Mouse (Mus musculus): ENCODE data around the gene Fuca1. TPM values are rescaled to one million over a fixed set of nuclear protein-coding genes. Genes with fewer than 3 reads are reported as not detected.
A peak's percentile ranks its signal among the peaks of the same experiment; 100 is the strongest.

Fuca1 gene
- total and polyA plus RNA-seq, 3 experiments: 26.8 to 48.6 TPM; not detected in 1

- Histone ChIP-seq H3K79me2 (ENCODE audit: control insufficient read depth, insufficient read depth, low read length, poor library complexity) (peaks cover 7% of the 10 kb centered on the region; the same call in 1 of the 2 replicates), H3K9me3 (replicated peaks; ENCODE audit: insufficient read depth, low read length) (no peaks in the 10 kb centered on the region), H3K27ac (ENCODE audit: control insufficient read depth, low read depth, low read length) (peak overlapping the region; percentile 93), H3K4me1 (ENCODE audit: control insufficient read depth in 1 of 2, insufficient read depth in 2 of 2, low read length in 2 of 2) (peaks cover 4 to 7% of the 10 kb centered on the region in 2 experiments; a peak in 3 of 4 replicates), H3K4me3 (ENCODE audit: control insufficient read depth in 1 of 2, insufficient read depth in 1 of 2, low read depth in 2 of 2, low read length in 2 of 2) (peak overlapping the region; percentile 83 to 86), H3K27me3 (ENCODE audit: control insufficient read depth in 1 of 2, insufficient read depth in 2 of 2, low read length in 2 of 2) (no peaks in the 10 kb centered on the region), H3K9ac (ENCODE audit: control insufficient read depth, low read depth, low read length, poor library complexity, severe bottlenecking) (peak overlapping the region; percentile 90), H3K36me3 (ENCODE audit: control insufficient read depth in 1 of 2, insufficient read depth in 2 of 2, low read length in 2 of 2) (peaks cover 0 to 6% of the 10 kb centered on the region in 2 experiments; a peak in 3 of 4 replicates)
- no peak for TF ChIP-seq MEF2A (IDR thresholded peaks at IDR 0.05; ENCODE audit: extremely low read depth, insufficient replicate concordance, low read depth, low read length, poor library complexity, severe bottlenecking)
- no peak for TF ChIP-seq RAD21 (IDR thresholded peaks at IDR 0.05; ENCODE audit: low read depth, low read length)
- no peak for TF ChIP-seq SIN3A (IDR thresholded peaks at IDR 0.05; ENCODE audit: low read length)
- TF ChIP-seq ETS1 (IDR thresholded peaks at IDR 0.05; ENCODE audit: low read depth, low read length): 0 out of 2 replicates have a peak, but pooled peaks have one; percentile 4
- DNase-seq (ENCODE audit: low read depth, low spot score): no peak
Observed at GRCm38 (mm10) chr4:135962946-135963345, 42.4 kb downstream of the Fuca1 start.

- Histone ChIP-seq H3K9ac (ENCODE audit: control insufficient read depth, low read depth, low read length, poor library complexity, severe bottlenecking) (peak within 1 kb of the TSS; percentile 90), H3K4me1 (ENCODE audit: control insufficient read depth in 1 of 2, insufficient read depth in 2 of 2, low read length in 2 of 2) (peaks cover 4 to 7% of the 10 kb centered on the region in 2 experiments; a peak in 3 of 4 replicates)
- TF ChIP-seq ZC3H11A (IDR thresholded peaks at IDR 0.05; ENCODE audit: low read depth, low read length) (no peak), GABPA (IDR thresholded peaks at IDR 0.05; ENCODE audit: low read depth, low read length) (no peak), ZMIZ1 (IDR thresholded peaks at IDR 0.05; ENCODE audit: low read depth, low read length) (peak; percentile 95), MYC (IDR thresholded peaks at IDR 0.05; ENCODE audit: low read depth, low read length) (peak; percentile 89), MAX (IDR thresholded peaks at IDR 0.05; ENCODE audit: low read length) (peak; percentile 60; the same call in 1 of the 2 replicates), NELFE (IDR thresholded peaks at IDR 0.05; ENCODE audit: low read depth, low read length) (peak; percentile 97), SMC3 (IDR thresholded peaks at IDR 0.05; ENCODE audit: low read depth, low read length) (no peak), USF1 (IDR thresholded peaks at IDR 0.05; ENCODE audit: low read depth, low read length) (0 out of 2 replicates have a peak, but pooled peaks have one; percentile 27), CTCF (IDR thresholded peaks at IDR 0.05 in 2 of 3, conservative IDR thresholded peaks at IDR 0.05 in 1 of 3; ENCODE audit: control insufficient read depth in 1 of 3, insufficient read depth in 1 of 3, low read depth in 2 of 3, low read length in 3 of 3, poor library complexity in 1 of 3, severe bottlenecking in 1 of 3) (0 out of 6 replicates have a peak, but pooled peaks of 1 of the 3 experiments have one; percentile 3), MAZ (IDR thresholded peaks at IDR 0.05; ENCODE audit: low read depth, low read length) (no peak; the same call in 1 of the 2 replicates), TBP (IDR thresholded peaks at IDR 0.05; ENCODE audit: low read depth, low read length) (peak; percentile 84), TCF12 (IDR thresholded peaks at IDR 0.05; ENCODE audit: low read depth, low read length) (peak; percentile 69; the same call in 1 of the 2 replicates), POLR2AphosphoS2 (IDR thresholded peaks at IDR 0.05; ENCODE audit: low read length) (peak; percentile 91; the same call in 1 of the 2 replicates), SIN3A (IDR thresholded peaks at IDR 0.05; ENCODE audit: low read length) (peak; percentile 100), ETS1 (IDR thresholded peaks at IDR 0.05; ENCODE audit: low read depth, low read length) (peak; percentile 34; the same call in 1 of the 2 replicates), RAD21 (IDR thresholded peaks at IDR 0.05; ENCODE audit: low read depth, low read length) (no peak), JUND (IDR thresholded peaks at IDR 0.05; ENCODE audit: low read depth, low read length) (no peak), ELF1 (IDR thresholded peaks at IDR 0.05; ENCODE audit: low read depth, low read length) (peak; percentile 95), E2F4 (IDR thresholded peaks at IDR 0.05; ENCODE audit: borderline replicate concordance, low read depth, low read length) (no peak), POLR2AphosphoS5 (IDR thresholded peaks at IDR 0.05; ENCODE audit: borderline replicate concordance, low read depth, low read length) (no peak), ZNF384 (IDR thresholded peaks at IDR 0.05; ENCODE audit: low read depth, low read length) (no peak), BHLHE40 (IDR thresholded peaks at IDR 0.05; ENCODE audit: borderline replicate concordance, low read depth, low read length) (no peak), USF2 (IDR thresholded peaks at IDR 0.05; ENCODE audit: borderline replicate concordance in 1 of 2, insufficient read depth in 1 of 2, low read depth in 1 of 2, low read length in 2 of 2) (no peak), MEF2A (IDR thresholded peaks at IDR 0.05; ENCODE audit: extremely low read depth, insufficient replicate concordance, low read depth, low read length, poor library complexity, severe bottlenecking) (no peak), UBTF (IDR thresholded peaks at IDR 0.05; ENCODE audit: borderline replicate concordance, insufficient read depth, low read depth, low read length) (0 out of 2 replicates have a peak, but pooled peaks have one; percentile 87), MAFK (IDR thresholded peaks at IDR 0.05; ENCODE audit: borderline replicate concordance, low read depth, low read length) (no peak)
Observed at GRCm38 (mm10) chr4:135963457-135964193, 43.1 kb downstream of the Fuca1 start, which contains the start of gene Gale. Gene Gale (plus strand): TSS chr4:135963727.

More at GRCm38 (mm10) chr4:135963457-135964193, 43.1 kb downstream of the Fuca1 start, which contains the start of gene Gale:
- DNase-seq (ENCODE audit: low read depth, low spot score): peak; percentile 99
- Histone ChIP-seq H3K9me3 (replicated peaks; ENCODE audit: insufficient read depth, low read length) (no peaks in the 10 kb centered on the region), H3K79me2 (ENCODE audit: control insufficient read depth, insufficient read depth, low read length, poor library complexity) (peaks cover 7% of the 10 kb centered on the region; the same call in 1 of the 2 replicates), H3K4me3 (ENCODE audit: control insufficient read depth in 1 of 2, insufficient read depth in 1 of 2, low read depth in 2 of 2, low read length in 2 of 2) (peak within 1 kb of the TSS; percentile 83 to 86), H3K27ac (ENCODE audit: control insufficient read depth, low read depth, low read length) (peak within 1 kb of the TSS; percentile 93), H3K36me3 (ENCODE audit: control insufficient read depth in 1 of 2, insufficient read depth in 2 of 2, low read length in 2 of 2) (peaks cover 0 to 6% of the 10 kb centered on the region in 2 experiments; a peak in 3 of 4 replicates), H3K27me3 (ENCODE audit: control insufficient read depth in 1 of 2, insufficient read depth in 2 of 2, low read length in 2 of 2) (no peaks in the 10 kb centered on the region)
